Mouse (Mus musculus): Measurements from ENCODE around the gene Zpbp. TPM values are rescaled to one million over a fixed set of nuclear protein-coding genes. Genes with fewer than 3 reads are reported as not detected.

Zpbp gene
- polyA plus RNA-seq, 1 experiment from 2014 or later: 0.83 TPM

DNA sequence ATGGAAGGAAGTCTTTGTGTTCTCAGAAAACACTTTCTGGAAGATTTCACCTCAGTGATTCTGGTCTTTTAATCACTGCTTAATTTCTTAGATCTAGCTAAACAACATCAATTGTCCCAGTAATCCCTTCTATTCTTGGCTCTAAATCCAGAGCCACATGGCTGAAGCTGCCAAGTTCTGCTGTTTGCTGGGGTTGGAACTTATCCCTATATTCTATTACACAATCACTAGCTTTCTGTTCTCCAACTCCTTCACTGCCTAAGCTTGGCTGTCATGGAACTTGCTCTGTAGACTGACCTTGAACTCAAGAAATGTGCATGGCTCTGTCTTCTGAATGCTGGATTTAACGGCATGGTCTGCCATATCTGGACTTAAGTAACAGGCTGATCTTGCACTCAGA, 204.9 kb downstream of the Zpbp start:
- no peak for DNase-seq (ENCODE audit: low spot score)
- 89% methylated on average over 1 of the region's 1 CpGs for WGBS
- H3K9ac ChIP-seq (ENCODE audit: low read length): no peak overlapping the region

DNA sequence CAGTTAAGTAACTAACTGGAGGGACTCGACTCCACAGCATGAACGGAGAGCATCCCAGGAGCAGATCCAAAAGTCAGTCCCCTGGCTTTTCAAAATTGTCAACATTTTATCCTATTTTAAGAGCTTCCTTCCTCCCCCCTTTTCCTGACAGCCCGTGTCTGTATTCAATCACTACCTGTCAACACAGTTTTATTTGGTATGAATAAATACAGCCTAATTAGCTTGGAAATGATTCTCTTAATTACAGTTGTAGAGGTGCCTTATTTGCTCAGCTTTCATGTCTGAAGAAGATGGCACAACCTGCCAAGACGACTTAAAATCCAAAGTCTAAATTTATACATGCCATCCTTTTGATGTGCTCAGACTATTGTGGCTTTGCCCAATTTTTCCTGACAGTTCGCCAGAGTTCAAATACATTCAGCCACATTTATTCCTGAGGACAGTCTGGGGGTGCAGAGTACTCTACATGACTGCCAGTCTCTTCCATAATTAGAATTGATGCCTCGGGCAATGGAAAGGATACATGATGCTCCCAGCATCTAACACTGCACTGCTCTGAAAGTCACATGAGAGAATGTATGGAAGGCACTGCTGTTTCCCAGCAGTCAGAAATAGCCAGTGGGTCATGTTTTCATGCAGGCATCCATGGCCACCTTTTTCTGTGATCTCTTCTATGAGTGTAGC, 219.4 kb downstream of the Zpbp start:
- ATAC-seq (ENCODE audit: insufficient number of reproducible peaks, low FRiP score, low TSS enrichment, low read depth) (no peak), DNase-seq (ENCODE audit: low spot score) (no peak)
- Histone ChIP-seq H3K36me3 (ENCODE audit: control insufficient read depth, insufficient read depth, low read length) (no peaks in the 10 kb centered on the region), H3K27ac (replicated peaks; ENCODE audit: low read depth, low read length) (no peak overlapping the region), H3K9ac (ENCODE audit: low read length) (no peak overlapping the region), H3K9me3 (ENCODE audit: control insufficient read depth, low read length) (no peaks in the 10 kb centered on the region), H3K4me3 (ENCODE audit: low read depth, low read length) (no peak overlapping the region), H3K4me2 (ENCODE audit: low read depth, severe bottlenecking) (no peak overlapping the region), H3K4me1 (ENCODE audit: control insufficient read depth, insufficient read depth, low read length) (no peaks in the 10 kb centered on the region), H3K27me3 (ENCODE audit: control insufficient read depth, insufficient read depth, low read length) (no peaks in the 10 kb centered on the region)
- 68% methylated on average over 6 of the region's 6 CpGs for WGBS

More for the DNA sequence above, 204.9 kb downstream of the Zpbp start:
- no peak for ATAC-seq (ENCODE audit: insufficient number of reproducible peaks, low FRiP score, low TSS enrichment, low read depth)
- H3K4me2 ChIP-seq (ENCODE audit: low read depth, severe bottlenecking): no peak overlapping the region
- no peak overlapping the region for H3K4me3 ChIP-seq (ENCODE audit: low read depth, low read length)
- H3K27me3 ChIP-seq (ENCODE audit: control insufficient read depth, insufficient read depth, low read length): no peaks in the 10 kb centered on the region
- no peaks in the 10 kb centered on the region for H3K4me1 ChIP-seq (ENCODE audit: control insufficient read depth, insufficient read depth, low read length)
- no peaks in the 10 kb centered on the region for H3K36me3 ChIP-seq (ENCODE audit: control insufficient read depth, insufficient read depth, low read length)
- H3K9me3 ChIP-seq (ENCODE audit: control insufficient read depth, low read length): no peaks in the 10 kb centered on the region
- no peak overlapping the region for H3K27ac ChIP-seq (replicated peaks; ENCODE audit: low read depth, low read length)

DNA sequence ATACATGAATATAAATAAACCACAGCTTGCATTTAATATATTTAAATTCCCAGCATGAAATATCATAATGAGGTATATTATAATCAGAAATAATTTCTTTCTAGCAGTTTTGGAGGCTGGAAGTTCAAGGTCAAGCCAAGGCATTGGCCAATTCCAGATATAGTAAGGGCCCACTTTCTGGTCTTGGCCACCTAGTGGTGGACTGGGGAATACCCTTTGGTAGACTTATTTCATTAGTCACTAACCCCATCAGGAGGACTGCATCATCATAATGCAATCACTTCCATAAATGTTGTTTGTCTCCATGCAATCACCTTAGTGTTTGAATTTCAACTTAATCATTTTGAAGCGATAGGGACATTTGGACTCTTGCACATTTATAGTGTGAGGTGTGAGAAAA, 222.9 kb downstream of the Zpbp start:
- 72% methylated on average over 1 of the region's 1 CpGs for WGBS

More for the DNA sequence above, 222.9 kb downstream of the Zpbp start:
- Histone ChIP-seq H3K9me3 (ENCODE audit: control insufficient read depth, low read length) (no peaks in the 10 kb centered on the region), H3K36me3 (ENCODE audit: control insufficient read depth, insufficient read depth, low read length) (no peaks in the 10 kb centered on the region), H3K4me1 (ENCODE audit: control insufficient read depth, insufficient read depth, low read length) (no peaks in the 10 kb centered on the region), H3K27me3 (ENCODE audit: control insufficient read depth, insufficient read depth, low read length) (no peaks in the 10 kb centered on the region), H3K4me3 (ENCODE audit: low read depth, low read length) (no peak overlapping the region), H3K27ac (replicated peaks; ENCODE audit: low read depth, low read length) (no peak overlapping the region), H3K9ac (ENCODE audit: low read length) (no peak overlapping the region), H3K4me2 (ENCODE audit: low read depth, severe bottlenecking) (no peak overlapping the region)
- no peak for ATAC-seq (ENCODE audit: insufficient number of reproducible peaks, low FRiP score, low TSS enrichment, low read depth)
- no peak for DNase-seq (ENCODE audit: low spot score)

Other genes starting within 250 kb of the Zpbp start
- gene Spata48, start 314 bp downstream of the Zpbp start, polyA plus RNA-seq (2014; fragmentation: Nextera tagmentation; extraction: Ambion mirVana): 2.5 and 3.2 TPM in 2 replicates
- gene 4930512M02Rik, start 165.4 kb upstream of the Zpbp start, polyA plus RNA-seq (2014; fragmentation: Nextera tagmentation; extraction: Ambion mirVana): not detected in 2 replicates
- 1.7 and 1.9 TPM in 2 replicates for gene Ikzf1, start 222.6 kb upstream of the Zpbp start, polyA plus RNA-seq (2014; fragmentation: Nextera tagmentation; extraction: Ambion mirVana)

All from limb, embryonic 11.5 days (tissue).